Mouse (Mus musculus) spleen, adult 12 weeks (tissue): ENCODE results near the gene Elmo1.

Experiments
- DNase-seq: peaks from one replicate; pipeline ENCODE4 v3.0.0; 2022; ENCODE audit warnings: low spot score

Elmo1 gene

GRCm38 (mm10) chr13:20090133-20090710 is at the start of gene Elmo1:
Gene Elmo1, plus strand, starts transcription at chr13:20090596.
- DNase-seq, result peak; percentile 46

- no peak for DNase-seq
Measured at GRCm38 (mm10) chr13:20041169-20041830, 49.1 kb upstream of the Elmo1 start.

GRCm38 (mm10) chr13:20042856-20043255 is 47.5 kb upstream of the Elmo1 start:
- DNase-seq, result no peak

GRCm38 (mm10) chr13:20045350-20045749 is 45.0 kb upstream of the Elmo1 start:
- DNase-seq, result no peak

GRCm38 (mm10) chr13:20045836-20046235 is 44.6 kb upstream of the Elmo1 start:
- no peak for DNase-seq

- DNase-seq, result no peak
Measured at GRCm38 (mm10) chr13:20046406-20046805, 44.0 kb upstream of the Elmo1 start.

GRCm38 (mm10) chr13:20047926-20048836 is 42.2 kb upstream of the Elmo1 start:
- DNase-seq, result no peak

- DNase-seq, result no peak
Measured at GRCm38 (mm10) chr13:20048837-20049160, 41.6 kb upstream of the Elmo1 start.

- DNase-seq, result no peak
Measured at GRCm38 (mm10) chr13:20049654-20050053, 40.7 kb upstream of the Elmo1 start.

- DNase-seq, result no peak
Measured at GRCm38 (mm10) chr13:20050149-20050548, 40.2 kb upstream of the Elmo1 start.

- no peak for DNase-seq
Measured at GRCm38 (mm10) chr13:20057926-20058325, 32.5 kb upstream of the Elmo1 start.

- no peak for DNase-seq
Measured at GRCm38 (mm10) chr13:20061031-20061430, 29.4 kb upstream of the Elmo1 start.

- DNase-seq, result no peak
Measured at GRCm38 (mm10) chr13:20063331-20063730, 27.1 kb upstream of the Elmo1 start.

- DNase-seq, result no peak
Measured at GRCm38 (mm10) chr13:20072043-20072442, 18.4 kb upstream of the Elmo1 start.

GRCm38 (mm10) chr13:20072994-20073393 is 17.4 kb upstream of the Elmo1 start:
- DNase-seq, result no peak

GRCm38 (mm10) chr13:20076521-20076920 is 13.9 kb upstream of the Elmo1 start:
- DNase-seq, result no peak

GRCm38 (mm10) chr13:20077237-20077636 is 13.2 kb upstream of the Elmo1 start:
- DNase-seq, result no peak

- peak; percentile 8 for DNase-seq
Measured at GRCm38 (mm10) chr13:20090711-20091603, 561 bp downstream of the Elmo1 start.

- no peak for DNase-seq
Measured at GRCm38 (mm10) chr13:20091604-20091926, 1.2 kb downstream of the Elmo1 start.

GRCm38 (mm10) chr13:20092301-20092700 is 1.9 kb downstream of the Elmo1 start:
- no peak for DNase-seq

- DNase-seq, result peak; percentile 23
Measured at GRCm38 (mm10) chr13:20093307-20094045, 3.1 kb downstream of the Elmo1 start.
